Mouse (Mus musculus) spleen, adult 2 months (tissue): ENCODE data around the gene Tpd52l1.

ENCODE experiments used
- CTCF ChIP-seq: fragments of 200-500 bp; IDR thresholded peaks from 2 replicates; pipeline ENCODE4 v1.5.1; 2011; ENCODE audit warnings: mild to moderate bottlenecking, inconsistent platforms; ENCODE audit not compliant: insufficient read depth, insufficient read length, insufficient replicate concordance; ENCODE audit errors: extremely low read depth
- POLR2A ChIP-seq: fragments of 200-500 bp; IDR thresholded peaks from 2 replicates; pipeline ENCODE4 v1.6.1; 2011; ENCODE audit warnings: low read depth, low read length, inconsistent platforms

DNA sequence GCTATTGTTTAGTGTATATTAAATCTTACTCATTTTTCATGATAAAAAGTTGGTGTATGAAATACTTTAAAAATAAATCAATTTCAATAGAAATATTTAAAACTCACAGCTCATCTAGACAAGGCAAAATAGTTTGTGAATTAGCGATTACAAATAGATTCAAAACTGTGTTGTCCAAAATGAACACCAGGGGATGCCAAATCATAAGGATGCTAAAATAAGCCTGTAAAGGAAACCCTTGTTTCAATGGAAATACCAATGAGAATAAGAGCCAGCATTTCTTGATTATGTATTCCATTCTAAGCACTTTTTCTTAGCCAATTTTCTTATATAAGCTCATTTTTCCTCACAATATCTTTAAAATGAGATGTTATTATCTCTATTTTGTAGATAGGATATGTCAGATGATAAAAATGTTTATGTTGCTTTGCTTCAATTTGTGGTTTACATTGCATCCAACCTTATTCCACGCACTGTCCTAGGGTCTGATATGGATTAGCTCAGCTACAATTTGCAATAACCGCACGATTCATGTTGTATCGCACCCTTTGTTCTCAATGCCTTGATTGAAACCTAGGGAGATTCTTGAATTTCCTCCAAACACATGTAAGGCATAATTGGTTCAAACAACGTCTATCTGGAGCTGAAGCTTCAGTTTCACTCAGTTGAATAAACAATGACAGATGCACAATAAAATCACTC lies 20.2 kb upstream of the Tpd52l1 start:
- TF ChIP-seq CTCF (no peak), POLR2A (no peak)
